Mouse (Mus musculus) olfactory bulb, adult 2 months (tissue): Measurements from ENCODE around the gene Lrp6. TPM values are rescaled to one million over a fixed set of nuclear protein-coding genes. Genes with fewer than 3 reads are reported as not detected.
A peak's percentile ranks its signal among the peaks of the same experiment; 100 is the strongest.

Experiments
- H3K27ac ChIP-seq: fragments of 200-500 bp; 2 replicates; pipeline ENCODE4 v1.5.1; 2012; ENCODE audit warnings: low read depth, low read length; ENCODE audit not compliant: insufficient read depth
- H3K4me1 ChIP-seq: fragments of 200-500 bp; 2 replicates; pipeline ENCODE4 v1.6.1; 2012; ENCODE audit warnings: low read length; ENCODE audit not compliant: control insufficient read depth, insufficient read depth
- H3K4me3 ChIP-seq: fragments of 200-500 bp; 2 replicates; pipeline ENCODE4 v1.5.1; 2012; ENCODE audit warnings: mild to moderate bottlenecking, low read depth, low read length, moderate library complexity; ENCODE audit not compliant: insufficient read depth
- CTCF ChIP-seq: fragments of 200-500 bp; IDR thresholded peaks from 2 replicates; pipeline ENCODE4 v1.5.1; 2012; ENCODE audit warnings: low read depth, mild to moderate bottlenecking, low read length, moderate library complexity; ENCODE audit not compliant: insufficient read depth
- POLR2A ChIP-seq: fragments of 200-500 bp; IDR thresholded peaks from 2 replicates; pipeline ENCODE4 v1.6.1; 2012; ENCODE audit warnings: mild to moderate bottlenecking, low read depth, low read length, moderate library complexity; ENCODE audit not compliant: insufficient read depth
- WGBS: fragments of 180-500 bp; shearing (Covaris S2); methylation state at CpG from one replicate; pipeline ENCODE4 v1.1.7; 2018; 5-methylcytosine and 5-hydroxymethylcytosine counted together
- polyA plus RNA-seq: library from polyadenylated mRNA; stranded (reverse); fragments of >200 nt; gene quantifications from 2 replicates; pipeline ENCODE4 v1.2.4, GENCODE M21; 2012; ENCODE audit warnings: low replicate concordance; ENCODE audit not compliant: missing spikeins, insufficient read depth, insufficient read length

Gene Lrp6
- polyA plus RNA-seq, 1 experiment = 154 TPM

- TF ChIP-seq POLR2A = no peak
- no peak for TF ChIP-seq CTCF
- peaks cover 9% of the 10 kb centered on the region for H3K4me1 ChIP-seq
- no peak overlapping the region for H3K27ac ChIP-seq
- WGBS = 86% methylated on average over 9 of the region's 9 CpGs
- no peak overlapping the region for H3K4me3 ChIP-seq
These were observed 123.4 kb downstream of the Lrp6 start for GRCm38 (mm10) chr6:134443198-134443904.

- TF ChIP-seq CTCF = no peak
- 78% methylated on average over 5 of the region's 5 CpGs for WGBS
- Histone ChIP-seq H3K4me3 (no peak overlapping the region), H3K4me1 (peaks cover 9% of the 10 kb centered on the region), H3K27ac (no peak overlapping the region)
These were observed 124.5 kb downstream of the Lrp6 start for GRCm38 (mm10) chr6:134442219-134442618.

GRCm38 (mm10) chr6:134441716-134442115 lies 125.0 kb downstream of the Lrp6 start:
- TF ChIP-seq CTCF (no peak), POLR2A (no peak)
- no peak overlapping the region for H3K27ac ChIP-seq
- H3K4me3 ChIP-seq = no peak overlapping the region
- H3K4me1 ChIP-seq = peaks cover 9% of the 10 kb centered on the region
- 93% methylated on average over 3 of the region's 3 CpGs for WGBS

- 16% methylated on average over 10 of the region's 10 CpGs for whole genome bisulfite sequencing
- Histone ChIP-seq H3K27ac (peak overlapping the region; percentile 69), H3K4me1 (peaks cover 9% of the 10 kb centered on the region), H3K4me3 (peak overlapping the region; percentile 42)
- TF ChIP-seq CTCF = no peak
- TF ChIP-seq POLR2A = no peak
These were observed 126.7 kb downstream of the Lrp6 start for GRCm38 (mm10) chr6:134440023-134440422.

- TF ChIP-seq POLR2A = no peak
- TF ChIP-seq CTCF = no peak
- Histone ChIP-seq H3K4me1 (peaks cover 9% of the 10 kb centered on the region), H3K27ac (peak overlapping the region; percentile 69), H3K4me3 (peak overlapping the region; percentile 42)
- WGBS = 2% methylated on average over 23 of the region's 23 CpGs
These were observed 127.3 kb downstream of the Lrp6 start for GRCm38 (mm10) chr6:134439401-134440021.

- WGBS = 87% methylated on average over 5 of the region's 5 CpGs
- peaks cover 9% of the 10 kb centered on the region for H3K4me1 ChIP-seq
- H3K4me3 ChIP-seq = no peak overlapping the region
- no peak overlapping the region for H3K27ac ChIP-seq
- TF ChIP-seq CTCF (no peak), POLR2A (no peak)
These were observed 129.8 kb downstream of the Lrp6 start for GRCm38 (mm10) chr6:134436955-134437354.

DNA sequence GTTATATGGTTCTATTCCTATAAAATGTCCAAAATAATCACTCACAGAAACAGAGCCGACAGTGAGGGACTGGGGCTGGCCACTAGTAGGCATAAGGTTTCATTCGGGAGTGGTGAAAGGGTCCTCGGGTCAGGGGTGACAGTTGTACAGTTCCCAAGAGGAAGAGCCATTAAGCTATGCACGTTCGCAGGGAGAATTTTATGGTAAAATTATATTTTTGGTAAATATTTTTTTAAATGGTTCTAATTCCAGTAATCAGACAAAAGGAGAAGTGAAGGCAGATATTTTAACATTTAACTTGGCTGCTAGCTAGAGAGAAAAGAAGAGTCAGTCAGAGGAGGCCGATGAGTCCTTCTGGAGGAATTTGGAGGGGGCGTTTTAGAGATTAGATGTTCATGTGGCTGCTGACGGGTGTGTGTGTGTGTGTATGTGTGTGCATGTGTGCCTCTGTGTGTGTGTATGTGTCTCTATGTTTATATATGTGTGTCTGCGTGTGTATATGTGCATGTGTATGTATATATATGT lies 131.8 kb downstream of the Lrp6 start:
- TF ChIP-seq CTCF (no peak), POLR2A (no peak)
- Histone ChIP-seq H3K27ac (no peak overlapping the region), H3K4me3 (no peak overlapping the region), H3K4me1 (peaks cover 6% of the 10 kb centered on the region)
- WGBS = 79% methylated on average over 9 of the region's 9 CpGs

- 79% methylated on average over 6 of the region's 6 CpGs for WGBS
- no peak overlapping the region for H3K27ac ChIP-seq
- H3K4me3 ChIP-seq = no peak overlapping the region
- no peaks in the 10 kb centered on the region for H3K4me1 ChIP-seq
- no peak for TF ChIP-seq POLR2A
- TF ChIP-seq CTCF = no peak
These were observed 132.7 kb downstream of the Lrp6 start for GRCm38 (mm10) chr6:134434044-134434443.

DNA sequence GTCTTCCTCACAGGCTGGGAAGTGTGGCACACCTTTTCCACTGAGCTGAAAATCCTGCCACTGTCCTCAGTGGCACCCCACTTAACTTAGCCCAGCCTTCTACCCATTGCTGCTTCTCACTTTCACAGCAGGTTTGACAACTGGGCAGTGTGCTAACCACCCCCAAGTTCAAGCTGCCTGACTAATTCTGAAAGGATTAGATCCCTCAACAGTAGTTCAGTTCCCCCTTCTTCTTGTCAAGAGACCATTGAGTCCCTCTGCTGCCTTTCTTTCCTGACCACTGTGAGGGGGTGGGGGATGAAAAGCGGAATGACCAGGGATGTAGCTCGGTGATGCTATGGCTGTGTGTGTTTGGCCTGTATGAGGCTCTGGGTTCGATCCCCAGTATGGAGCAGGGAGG lies 133.5 kb downstream of the Lrp6 start:
- TF ChIP-seq POLR2A (no peak), CTCF (no peak)
- H3K4me3 ChIP-seq = no peak overlapping the region
- WGBS = 97% methylated on average over 3 of the region's 3 CpGs
- no peaks in the 10 kb centered on the region for H3K4me1 ChIP-seq
- no peak overlapping the region for H3K27ac ChIP-seq
